Mouse (Mus musculus) testis, adult 2 months (tissue): ENCODE results near the gene Trp63. TPM values are rescaled to one million over a fixed set of nuclear protein-coding genes. Genes with fewer than 3 reads are reported as not detected.

Source experiments
- H3K27ac ChIP-seq: fragments of 200-500 bp; 2 replicates; pipeline ENCODE4 v1.5.1; 2012; ENCODE audit warnings: low read depth, low read length; ENCODE audit not compliant: control insufficient read depth, insufficient read depth
- H3K27me3 ChIP-seq: fragments of 200-500 bp; 2 replicates; pipeline ENCODE4 v1.6.1; 2012; ENCODE audit warnings: mild to moderate bottlenecking, low read length, moderate library complexity; ENCODE audit not compliant: control insufficient read depth, insufficient read depth
- H3K36me3 ChIP-seq: fragments of 200-500 bp; 2 replicates; pipeline ENCODE4 v1.6.1; 2012; ENCODE audit warnings: mild to moderate bottlenecking, low read length; ENCODE audit not compliant: control insufficient read depth, insufficient read depth
- H3K4me1 ChIP-seq: fragments of 200-500 bp; 2 replicates; pipeline ENCODE4 v1.6.1; 2012; ENCODE audit warnings: low read length; ENCODE audit not compliant: control insufficient read depth, insufficient read depth
- H3K4me3 ChIP-seq: fragments of 200-500 bp; 2 replicates; pipeline ENCODE4 v1.5.1; 2012; ENCODE audit warnings: low read depth, mild to moderate bottlenecking, low read length, moderate library complexity, mixed read lengths; ENCODE audit not compliant: control insufficient read depth
- CTCF ChIP-seq: fragments of 200-500 bp; IDR thresholded peaks from 2 replicates; pipeline ENCODE4 v1.5.1; 2012; ENCODE audit warnings: low read depth, mild to moderate bottlenecking, inconsistent platforms, low read length, moderate library complexity; ENCODE audit not compliant: control insufficient read depth, insufficient read depth, insufficient replicate concordance
- POLR2A ChIP-seq: fragments of 200-500 bp; IDR thresholded peaks from 2 replicates; pipeline ENCODE4 v1.6.1; 2012; ENCODE audit warnings: low read depth, mild to moderate bottlenecking, inconsistent platforms, low read length, moderate library complexity; ENCODE audit not compliant: control insufficient read depth
- polyA plus RNA-seq: library from polyadenylated mRNA; depleted of rRNA; stranded (reverse); fragments of >200 nt; gene quantifications from 2 replicates; pipeline ENCODE4 v1.2.3, GENCODE M21; 2012

Gene Trp63
- polyA plus RNA-seq, 1 experiment: 0.78 TPM

DNA sequence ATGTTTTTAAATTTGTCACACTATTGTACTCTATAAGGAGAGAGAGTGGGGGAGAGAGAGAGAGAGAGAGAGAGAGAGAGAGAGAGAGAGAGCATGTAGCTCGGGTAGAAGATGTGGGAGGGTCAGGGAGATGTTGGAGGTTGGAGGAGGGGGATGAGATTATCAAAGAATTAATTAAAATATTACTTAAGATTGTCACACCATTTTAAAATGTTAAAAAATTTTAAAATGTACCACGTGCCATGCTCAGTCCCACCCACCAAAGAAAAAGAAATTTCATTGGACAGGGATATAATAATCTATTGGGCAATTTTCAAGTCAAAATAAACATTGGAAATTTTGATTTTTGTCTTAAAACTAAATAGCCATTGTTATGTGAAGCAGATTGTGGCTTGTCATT lies 1.0 kb downstream of the Trp63 start:
- no peaks in the 10 kb centered on the region for H3K27me3 ChIP-seq
- no peaks in the 10 kb centered on the region for H3K36me3 ChIP-seq
- H3K4me1 ChIP-seq: peaks cover 2% of the 10 kb centered on the region; the same call in 1 of the 2 replicates
- no peak overlapping the region for H3K4me3 ChIP-seq
- no peak overlapping the region for H3K27ac ChIP-seq
- no peak for TF ChIP-seq POLR2A
- TF ChIP-seq CTCF: no peak

DNA sequence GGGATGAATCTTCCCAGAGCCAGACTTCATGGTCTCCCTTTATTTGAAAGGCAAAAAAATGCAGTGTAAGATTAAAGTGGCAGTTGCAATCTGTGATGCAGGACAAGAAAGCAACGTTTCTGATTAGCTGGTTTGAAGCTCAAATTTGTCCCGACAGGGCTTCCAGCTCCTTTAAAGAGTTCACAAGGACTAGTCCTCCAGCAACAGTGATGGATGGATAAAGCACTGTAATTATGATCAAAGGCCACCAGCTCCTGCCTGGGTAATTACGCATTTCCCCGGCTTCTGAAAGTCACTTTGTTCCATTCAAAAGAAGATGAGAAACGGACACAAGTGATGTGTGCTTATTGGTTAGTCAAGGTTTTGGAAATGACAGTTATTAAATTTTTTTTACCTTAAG lies 7.0 kb downstream of the Trp63 start:
- no peak overlapping the region for H3K4me3 ChIP-seq
- H3K27ac ChIP-seq: no peak overlapping the region
- no peaks in the 10 kb centered on the region for H3K27me3 ChIP-seq
- H3K4me1 ChIP-seq: peaks cover 2% of the 10 kb centered on the region; the same call in 1 of the 2 replicates
- no peak for TF ChIP-seq POLR2A
- no peak for TF ChIP-seq CTCF
- no peaks in the 10 kb centered on the region for H3K36me3 ChIP-seq

DNA sequence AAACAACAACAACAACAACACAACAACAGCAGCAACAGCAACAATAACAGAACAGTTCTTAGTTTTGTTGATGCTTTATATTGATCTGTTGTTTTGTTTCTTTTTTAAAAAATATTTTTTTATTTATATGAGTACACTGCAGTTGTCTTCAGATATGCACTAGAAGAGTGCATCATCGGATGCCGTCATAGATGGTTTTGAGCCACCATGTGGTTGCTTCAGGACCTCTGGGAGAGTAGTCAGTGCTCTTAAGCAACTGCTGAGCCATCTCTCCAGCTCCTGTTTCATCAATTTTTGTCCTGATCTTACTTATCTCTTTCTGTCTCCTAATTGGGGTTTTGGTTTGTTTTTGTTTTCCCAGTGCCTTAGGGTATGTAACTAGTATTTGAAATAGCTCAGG lies 17.7 kb downstream of the Trp63 start:
- H3K27ac ChIP-seq: no peak overlapping the region
- H3K27me3 ChIP-seq: no peaks in the 10 kb centered on the region
- H3K4me1 ChIP-seq: no peaks in the 10 kb centered on the region
- H3K4me3 ChIP-seq: no peak overlapping the region
- H3K36me3 ChIP-seq: no peaks in the 10 kb centered on the region
- no peak for TF ChIP-seq CTCF
- no peak for TF ChIP-seq POLR2A

DNA sequence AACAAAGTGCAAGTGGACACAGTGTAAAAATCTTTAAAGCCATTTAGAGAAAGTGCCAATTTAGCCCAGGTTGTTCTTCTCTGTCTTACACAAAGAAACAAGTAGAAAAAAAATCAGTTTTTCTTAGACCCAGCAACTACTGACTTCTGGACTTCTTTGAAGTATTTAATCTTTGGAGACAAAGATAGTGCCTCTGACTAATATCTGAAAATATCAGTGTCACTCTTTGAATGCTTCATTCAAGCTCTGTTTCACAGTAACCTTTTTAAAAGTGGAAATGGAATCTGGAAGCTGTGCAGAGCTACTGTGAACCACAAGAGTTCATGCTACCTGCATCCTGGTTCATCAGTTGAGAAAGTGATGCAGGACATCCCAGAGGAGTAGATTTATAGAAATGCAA lies 22.7 kb downstream of the Trp63 start:
- Histone ChIP-seq H3K27ac (no peak overlapping the region), H3K27me3 (no peaks in the 10 kb centered on the region), H3K4me1 (no peaks in the 10 kb centered on the region), H3K36me3 (no peaks in the 10 kb centered on the region), H3K4me3 (no peak overlapping the region)
- no peak for TF ChIP-seq CTCF
- TF ChIP-seq POLR2A: no peak

DNA sequence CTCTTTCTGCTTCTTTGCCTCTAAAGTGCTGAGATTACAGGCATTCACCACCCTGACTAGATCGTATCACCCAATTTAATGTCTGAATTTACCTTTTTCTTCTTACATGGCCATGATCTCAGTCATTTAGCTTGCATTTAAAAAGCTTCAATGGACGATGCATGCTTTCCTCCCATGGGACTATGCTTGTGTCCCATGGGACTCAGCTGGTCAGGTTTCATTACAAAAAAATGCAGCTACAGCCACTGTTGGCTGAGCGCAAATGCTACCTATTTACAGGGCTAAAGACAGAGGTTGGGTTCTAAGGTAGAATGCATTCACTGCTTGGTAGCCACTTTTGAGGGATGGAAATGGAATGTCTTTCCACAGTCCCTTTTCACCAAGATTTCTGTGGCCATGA lies 32.2 kb downstream of the Trp63 start:
- Histone ChIP-seq H3K27me3 (no peaks in the 10 kb centered on the region), H3K4me1 (peaks cover 2% of the 10 kb centered on the region; the same call in 1 of the 2 replicates), H3K36me3 (no peaks in the 10 kb centered on the region), H3K27ac (no peak overlapping the region), H3K4me3 (no peak overlapping the region)
- no peak for TF ChIP-seq CTCF

DNA sequence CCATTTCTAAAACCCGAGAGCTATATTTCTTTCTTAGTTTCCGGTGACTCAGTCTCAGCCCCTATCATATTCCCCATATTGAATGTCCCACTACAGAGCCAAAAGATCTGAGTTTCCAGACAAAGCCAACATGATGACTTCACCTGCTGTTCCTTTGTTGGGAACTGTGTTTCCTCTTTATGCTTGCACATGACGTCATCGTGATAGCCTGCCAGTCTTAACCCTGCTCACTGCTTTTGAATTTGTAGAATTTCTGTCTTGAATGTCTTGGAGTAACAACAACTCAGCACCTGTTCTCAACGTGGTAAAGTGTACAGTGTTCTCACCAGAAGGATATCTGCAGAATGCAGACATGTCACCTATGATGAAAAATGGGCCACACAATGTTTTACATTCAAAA lies 39.6 kb downstream of the Trp63 start:
- Histone ChIP-seq H3K4me1 (no peaks in the 10 kb centered on the region), H3K27me3 (no peaks in the 10 kb centered on the region), H3K27ac (no peak overlapping the region), H3K4me3 (no peak overlapping the region), H3K36me3 (no peaks in the 10 kb centered on the region)
- no peak for TF ChIP-seq CTCF
- TF ChIP-seq POLR2A: no peak

DNA sequence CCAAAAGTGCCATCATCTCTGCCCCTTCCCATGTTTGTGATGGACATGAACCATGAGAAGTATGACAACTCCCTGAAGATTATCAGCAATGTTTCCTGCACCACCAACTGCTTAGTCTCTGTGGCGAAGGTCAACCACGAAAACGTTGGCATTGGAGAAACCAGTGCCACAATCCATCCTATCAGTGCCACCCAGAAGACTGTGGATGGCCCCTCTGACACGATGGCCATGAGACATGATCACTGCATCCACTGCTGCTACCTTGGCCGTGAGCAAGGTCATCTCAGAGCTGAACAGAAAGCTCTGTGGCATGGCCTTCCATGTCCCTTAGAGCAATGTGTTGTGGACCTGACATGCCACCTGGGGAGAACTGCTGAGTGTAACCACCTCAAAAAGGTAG lies 43.4 kb downstream of the Trp63 start:
- H3K4me1 ChIP-seq: no peaks in the 10 kb centered on the region
- H3K4me3 ChIP-seq: no peak overlapping the region
- TF ChIP-seq CTCF: no peak
- TF ChIP-seq POLR2A: no peak
- no peaks in the 10 kb centered on the region for H3K27me3 ChIP-seq
- no peaks in the 10 kb centered on the region for H3K36me3 ChIP-seq
- no peak overlapping the region for H3K27ac ChIP-seq

DNA sequence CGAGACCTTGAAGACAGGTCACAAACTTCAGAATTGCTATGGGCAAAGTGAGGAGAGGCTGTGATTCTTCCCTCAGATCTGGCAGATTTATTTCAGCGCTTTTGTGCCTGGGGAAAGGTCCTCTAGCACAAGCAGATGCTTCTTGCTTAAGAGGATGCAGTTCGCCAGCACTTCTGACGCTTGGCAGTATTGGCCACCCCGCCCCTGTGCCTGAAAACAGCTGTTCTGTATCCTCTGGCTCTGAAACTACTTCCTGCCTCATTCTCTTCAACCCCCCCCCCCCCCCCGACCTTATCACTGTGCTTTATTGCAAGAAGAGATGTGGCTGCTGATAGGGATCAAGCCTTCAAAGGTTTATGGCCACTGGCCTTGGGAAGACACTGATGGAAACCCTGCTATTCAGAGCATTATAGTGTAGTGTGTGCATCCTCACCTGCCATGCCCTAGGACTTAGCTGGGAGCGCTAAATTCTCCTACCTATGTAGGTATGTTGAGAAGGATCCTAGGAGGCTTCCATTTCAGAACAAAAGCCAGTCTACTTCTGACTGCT lies 44.5 kb downstream of the Trp63 start:
- TF ChIP-seq CTCF (no peak), POLR2A (no peak)
- H3K4me1 ChIP-seq: no peaks in the 10 kb centered on the region
- no peak overlapping the region for H3K4me3 ChIP-seq
- H3K27me3 ChIP-seq: no peaks in the 10 kb centered on the region
- H3K27ac ChIP-seq: no peak overlapping the region
- H3K36me3 ChIP-seq: no peaks in the 10 kb centered on the region
